Mouse (Mus musculus) intestine, postnatal 0 days (tissue): ENCODE measurements around the gene Mfrp. TPM values are rescaled to one million over a fixed set of nuclear protein-coding genes. Genes with fewer than 3 reads are reported as not detected.
A peak's percentile ranks its signal among the peaks of the same experiment; 100 is the strongest.

Source experiments
- ATAC-seq: fragments of 200-750 bp; cut with Nextera tagmentation; 2 replicates; pipeline ENCODE4 v1.8.0; 2017; ENCODE audit warnings: mild to moderate bottlenecking, moderate TSS enrichment, moderate library complexity
- H3K27ac ChIP-seq: fragments of 300-500 bp; sonication (generic); 2 replicates; pipeline ENCODE4 v1.5.1; 2014; ENCODE audit warnings: mild to moderate bottlenecking, low read depth, low read length, moderate library complexity
- H3K27me3 ChIP-seq: fragments of 300-500 bp; sonication (generic); replicated peaks from 2 replicates; pipeline ENCODE4 v1.6.1; 2014; ENCODE audit warnings: low read length, mixed read lengths; ENCODE audit not compliant: control insufficient read depth, insufficient read depth
- H3K36me3 ChIP-seq: fragments of 300-500 bp; sonication (generic); 2 replicates; pipeline ENCODE4 v1.6.1; 2014; ENCODE audit warnings: mild to moderate bottlenecking, moderate library complexity; ENCODE audit not compliant: control insufficient read depth, insufficient read depth
- H3K4me1 ChIP-seq: fragments of 300-500 bp; sonication (generic); replicated peaks from 2 replicates; pipeline ENCODE4 v1.6.1; 2014; ENCODE audit warnings: antibody characterized with exemption, low read length, mixed read lengths; ENCODE audit not compliant: control insufficient read depth, insufficient read depth
- H3K4me2 ChIP-seq: fragments of 300-500 bp; sonication (generic); replicated peaks from 2 replicates; pipeline ENCODE4 v1.6.1; 2014; ENCODE audit warnings: low read depth, mild to moderate bottlenecking, moderate library complexity
- H3K4me3 ChIP-seq: fragments of 300-500 bp; sonication (generic); 2 replicates; pipeline ENCODE4 v1.5.1; 2014; ENCODE audit warnings: low read depth, low read length
- H3K9ac ChIP-seq: fragments of 300-500 bp; sonication (generic); 2 replicates; pipeline ENCODE4 v1.6.1; 2014; ENCODE audit warnings: mild to moderate bottlenecking, low read depth, low read length
- H3K9me3 ChIP-seq: fragments of 300-500 bp; sonication (generic); 2 replicates; pipeline ENCODE4 v1.6.1; 2016; ENCODE audit warnings: mixed run types; ENCODE audit not compliant: control insufficient read depth
- CTCF ChIP-seq: sonication (generic); IDR thresholded peaks from 2 replicates; pipeline ENCODE4 v1.5.1; 2016; ENCODE audit warnings: low read depth, mild to moderate bottlenecking, control low read depth, antibody characterized with exemption, moderate library complexity
- WGBS: fragments of 180-500 bp; shearing (Covaris S2); extraction: QIAGEN DNeasy Blood & Tissue Kit; methylation state at CpG from one replicate; pipeline ENCODE4 v1.1.7; 2014; 5-methylcytosine and 5-hydroxymethylcytosine counted together
- polyA plus RNA-seq: library from polyadenylated mRNA; unstranded; fragments of >200 nt; fragmentation: Nextera tagmentation; extraction: Ambion mirVana; gene quantifications from 2 replicates; pipeline ENCODE4 v1.2.1, GENCODE M21; 2015

Mfrp gene
- polyA plus RNA-seq, 1 experiment from 2014 or later = 0.05 TPM

- TF ChIP-seq CTCF = no peak
- H3K4me1 ChIP-seq = no peaks in the 10 kb centered on the region
- peaks cover 49% of the 10 kb centered on the region for H3K36me3 ChIP-seq
- no peak overlapping the region for H3K9ac ChIP-seq
- H3K4me2 ChIP-seq = no peak overlapping the region
- ATAC-seq = no peak
- H3K4me3 ChIP-seq = no peak overlapping the region
- H3K9me3 ChIP-seq = no peaks in the 10 kb centered on the region
- H3K27me3 ChIP-seq = no peaks in the 10 kb centered on the region
- H3K27ac ChIP-seq = no peak overlapping the region
Observed at GRCm38 (mm10) chr9:44144718-44145060, 43.2 kb downstream of the Mfrp start.

DNA sequence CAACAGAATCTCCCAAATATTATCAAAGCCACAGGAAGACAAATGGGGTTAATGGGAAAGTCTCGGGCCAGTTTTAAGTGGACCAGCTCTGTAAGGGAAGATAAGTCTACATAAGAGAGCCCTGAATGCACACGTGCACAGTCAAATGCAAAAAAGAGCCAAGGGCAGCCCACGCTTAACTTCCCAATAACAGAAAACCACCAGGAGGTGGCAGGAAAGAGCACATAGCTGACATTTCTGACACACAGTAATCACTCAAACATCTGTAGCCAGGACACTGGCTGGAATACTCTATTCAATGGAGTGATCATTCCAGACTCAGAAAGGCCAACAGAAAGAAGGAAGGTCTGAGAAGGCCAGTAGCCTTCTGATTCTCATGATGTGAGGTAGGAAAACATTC lies 45.8 kb downstream of the Mfrp start:
- Histone ChIP-seq H3K27me3 (no peaks in the 10 kb centered on the region), H3K9ac (no peak overlapping the region), H3K4me2 (no peak overlapping the region), H3K9me3 (no peaks in the 10 kb centered on the region), H3K4me1 (no peaks in the 10 kb centered on the region), H3K36me3 (peaks cover 48% of the 10 kb centered on the region), H3K4me3 (no peak overlapping the region), H3K27ac (no peak overlapping the region)
- peak; percentile 72 for TF ChIP-seq CTCF
- 60% methylated on average over 3 of the region's 3 CpGs for WGBS
- no peak for ATAC-seq

Other genes with a start within 250 kb of the Mfrp start
- 4.6 and 4.9 TPM in 2 replicates for gene Thy1, start 58.3 kb upstream of the Mfrp start, polyA plus RNA-seq
- 9.7 and 10.4 TPM in 2 replicates for gene Usp2, start 34.7 kb upstream of the Mfrp start, polyA plus RNA-seq
- 5.4 and 6.0 TPM in 2 replicates for gene C1qtnf5, start 5.5 kb downstream of the Mfrp start, polyA plus RNA-seq
- gene Gm49380, start 11.8 kb downstream of the Mfrp start, polyA plus RNA-seq = 0.05 TPM in 1 of 2 replicates, not detected in the other
- 18.4 and 18.8 TPM in 2 replicates for gene Rnf26, start 11.8 kb downstream of the Mfrp start, polyA plus RNA-seq
- gene Mcam, start 32.7 kb downstream of the Mfrp start, polyA plus RNA-seq = 31.5 and 34.0 TPM in 2 replicates
- gene Cbl, start 132.3 kb downstream of the Mfrp start, polyA plus RNA-seq = 5.8 and 6.7 TPM in 2 replicates
- not detected in 2 replicates for gene Ccdc153, start 138.9 kb downstream of the Mfrp start, polyA plus RNA-seq
- 37.0 and 40.1 TPM in 2 replicates for gene Pdzd3, start 149.7 kb downstream of the Mfrp start, polyA plus RNA-seq
- gene Nlrx1, start 166.9 kb downstream of the Mfrp start, polyA plus RNA-seq = 4.6 TPM in 2 replicates
- gene Abcg4, start 186.9 kb downstream of the Mfrp start, polyA plus RNA-seq = 0.88 and 1.1 TPM in 2 replicates
- 6.0 and 6.8 TPM in 2 replicates for gene Hinfp, start 203.9 kb downstream of the Mfrp start, polyA plus RNA-seq
- 42.4 TPM in 2 replicates for gene C2cd2l, start 218.6 kb downstream of the Mfrp start, polyA plus RNA-seq
- 23.6 and 25.3 TPM in 2 replicates for gene Dpagt1, start 224.3 kb downstream of the Mfrp start, polyA plus RNA-seq
- gene H2afx, start 233.0 kb downstream of the Mfrp start, polyA plus RNA-seq = 84.5 and 89.1 TPM in 2 replicates
- gene Hmbs, start 242.5 kb downstream of the Mfrp start, polyA plus RNA-seq = 60.1 and 60.7 TPM in 2 replicates